Mouse (Mus musculus): ENCODE results near the gene Klhdc3. TPM values are rescaled to one million over a fixed set of nuclear protein-coding genes. Genes with fewer than 3 reads are reported as not detected.

Gene Klhdc3
- polyA plus RNA-seq, 1 experiment from 2014 or later, result 73.7 TPM

DNA sequence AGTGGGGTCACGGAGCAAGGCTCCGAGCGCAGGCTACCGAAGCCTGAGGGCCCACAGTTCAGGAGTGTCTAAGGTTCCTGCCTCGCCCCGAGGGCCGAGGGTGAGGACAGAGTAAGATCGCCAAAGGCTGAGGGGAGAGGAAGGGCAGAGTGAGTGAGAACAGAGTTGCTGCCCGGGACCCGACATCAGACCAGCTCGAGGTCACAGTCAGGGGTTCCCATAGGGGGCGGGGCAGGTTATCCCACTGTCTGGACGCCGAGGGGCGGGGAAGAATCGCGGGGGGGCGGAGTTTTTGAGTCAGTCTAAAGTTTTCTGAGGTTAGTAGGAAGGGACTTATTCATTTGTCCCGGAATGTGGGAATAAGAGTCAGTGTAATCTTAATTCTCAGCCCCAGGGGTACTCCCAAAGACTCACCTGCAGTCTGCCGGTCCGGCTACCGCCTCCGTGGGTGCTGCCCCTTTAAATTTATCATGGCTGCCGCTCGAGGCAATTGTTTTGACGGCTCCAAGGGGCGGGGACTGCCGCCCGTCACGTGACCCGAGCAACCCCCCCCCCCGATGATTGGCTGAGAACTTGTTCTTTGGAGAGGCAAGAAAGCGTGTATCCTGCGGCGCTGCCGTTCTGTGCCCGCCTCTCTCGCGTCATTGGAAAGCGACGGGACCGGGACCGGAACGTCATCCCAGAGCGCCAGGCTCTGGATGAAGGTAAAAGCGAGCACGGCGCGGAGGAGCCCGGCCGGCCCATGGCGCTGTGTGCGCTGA, 35.0 kb downstream of the Klhdc3 start, which contains the start of the genes Klc4 and Mrpl2:
Klc4 (minus strand) TSS at position 462 of the 761 bp plus-strand sequence.
Mrpl2 (plus strand) TSS at position 669 of the 761 bp plus-strand sequence.
- Histone ChIP-seq H3K27ac (replicated peaks) (peak within 1 kb of the TSS; percentile 91), H3K4me2 (replicated peaks; ENCODE audit: low read depth) (peak within 1 kb of the TSS; percentile 95), H3K4me3 (ENCODE audit: low read depth, low read length) (peak within 1 kb of the TSS; percentile 60), H3K4me1 (replicated peaks; ENCODE audit: control insufficient read depth, insufficient read depth) (no peaks in the 10 kb centered on the region), H3K9me3 (ENCODE audit: control insufficient read depth, low read length) (no peaks in the 10 kb centered on the region), H3K9ac (ENCODE audit: low read length) (peak within 1 kb of the TSS; percentile 74), H3K36me3 (ENCODE audit: control insufficient read depth, insufficient read depth, low read length) (peaks cover 9% of the 10 kb centered on the region; the same call in 1 of the 2 replicates), H3K27me3 (ENCODE audit: control insufficient read depth, insufficient read depth, low read length) (no peaks in the 10 kb centered on the region)
- DNase-seq (ENCODE audit: low spot score) (peak; percentile 100), ATAC-seq (ENCODE audit: low FRiP score, low TSS enrichment) (peak; percentile 79)
- WGBS, result under 1% methylated on average over 52 of the region's 53 CpGs
- no peak for TF ChIP-seq EP300 (optimal IDR thresholded peaks at IDR 0.05)
- 0 out of 2 replicates have a peak, but pooled peaks have one; percentile 24 for TF ChIP-seq CTCF (IDR thresholded peaks at IDR 0.05; ENCODE audit: low read depth)

DNA sequence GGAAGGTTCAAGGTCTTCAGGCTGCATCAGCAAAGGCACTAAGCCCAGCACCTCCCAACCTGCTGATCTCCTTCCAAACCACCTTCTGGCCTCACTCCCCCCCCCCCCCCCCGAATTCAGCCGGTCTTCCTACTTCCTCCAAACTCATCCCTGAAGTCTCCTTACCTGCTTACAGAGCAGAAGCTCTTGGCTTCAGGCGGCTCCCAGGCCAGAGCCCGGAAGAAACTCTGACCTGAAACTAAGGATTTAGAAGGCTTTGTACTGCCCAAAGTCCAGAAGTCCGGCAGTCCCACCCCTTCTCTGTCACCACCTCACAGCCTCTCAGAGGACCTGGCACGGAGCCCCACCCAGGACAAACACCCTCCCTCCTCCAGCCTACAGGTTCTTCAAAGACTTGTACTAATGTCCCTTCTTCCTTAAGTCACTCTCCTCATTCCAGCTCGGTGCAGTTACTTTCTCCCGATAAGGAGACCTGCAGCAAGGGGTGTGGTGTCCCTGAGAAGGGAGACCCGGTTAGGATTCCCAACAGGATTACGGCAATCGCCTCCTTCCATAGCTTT, 35.7 kb downstream of the Klhdc3 start:
- Histone ChIP-seq H3K27ac (replicated peaks) (peak overlapping the region; percentile 91), H3K4me2 (replicated peaks; ENCODE audit: low read depth) (peak overlapping the region; percentile 95), H3K4me3 (ENCODE audit: low read depth, low read length) (peak overlapping the region; percentile 60), H3K36me3 (ENCODE audit: control insufficient read depth, insufficient read depth, low read length) (peaks cover 15% of the 10 kb centered on the region; the same call in 1 of the 2 replicates), H3K9me3 (ENCODE audit: control insufficient read depth, low read length) (no peaks in the 10 kb centered on the region), H3K27me3 (ENCODE audit: control insufficient read depth, insufficient read depth, low read length) (no peaks in the 10 kb centered on the region), H3K9ac (ENCODE audit: low read length) (peak overlapping the region; percentile 74), H3K4me1 (replicated peaks; ENCODE audit: control insufficient read depth, insufficient read depth) (no peaks in the 10 kb centered on the region)
- WGBS, result 4% methylated on average over 10 of the region's 11 CpGs
- TF ChIP-seq EP300 (optimal IDR thresholded peaks at IDR 0.05) (no peak), CTCF (IDR thresholded peaks at IDR 0.05; ENCODE audit: low read depth) (no peak)
- ATAC-seq (ENCODE audit: low FRiP score, low TSS enrichment) (peak; percentile 82), DNase-seq (ENCODE audit: low spot score) (peak; percentile 90)

DNA sequence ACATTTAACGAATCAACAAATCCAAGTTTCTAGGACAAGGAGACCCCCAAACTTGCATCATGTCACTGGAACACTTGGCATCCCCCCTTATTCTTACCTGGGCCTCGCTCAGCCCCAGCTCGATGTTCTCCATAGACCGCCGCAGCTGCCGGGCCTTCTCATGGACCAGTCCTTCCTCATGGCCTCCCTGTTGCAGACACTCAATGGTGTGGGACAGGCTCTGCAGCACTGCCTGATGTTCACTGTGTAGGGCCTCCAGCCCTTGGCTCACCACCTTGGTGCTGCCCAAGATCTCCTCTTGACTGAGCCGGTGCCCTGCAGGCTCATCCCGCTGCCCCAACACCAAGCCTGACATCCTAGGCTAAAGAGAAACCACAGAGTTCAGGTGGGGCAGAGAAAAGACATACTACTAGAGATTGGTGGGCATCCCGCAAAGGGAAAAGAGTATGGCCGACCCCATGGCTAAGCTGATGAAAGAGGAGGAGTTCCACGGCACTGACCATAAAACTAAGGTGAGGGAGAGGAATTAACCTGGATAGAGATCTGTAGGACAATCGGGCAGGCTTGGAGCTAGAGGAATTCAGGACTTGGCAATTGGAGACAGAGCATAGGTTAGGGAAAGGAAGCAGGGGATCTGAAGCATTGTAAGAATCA, 36.4 kb downstream of the Klhdc3 start:
- 83% methylated on average over 12 of the region's 12 CpGs for WGBS

DNA sequence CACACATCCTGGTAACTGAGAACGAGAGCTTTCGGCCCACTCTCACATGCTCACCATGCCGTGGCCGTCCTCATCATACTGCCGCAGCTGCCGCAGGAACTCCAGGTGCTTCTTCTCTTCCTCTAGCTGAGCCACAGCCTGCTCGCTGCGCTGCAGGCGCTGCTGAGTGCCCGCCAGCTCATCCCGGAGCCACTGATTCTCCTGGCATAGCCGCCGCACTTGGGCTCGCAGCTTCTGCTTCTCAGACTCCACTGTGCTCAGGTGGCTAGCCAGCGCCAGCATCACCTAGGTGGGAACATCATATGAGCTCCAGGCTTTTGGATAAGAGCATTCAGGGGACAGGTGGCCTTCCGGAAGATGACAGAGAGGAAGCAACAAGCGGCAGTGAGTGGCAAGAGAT, 38.7 kb downstream of the Klhdc3 start:
- Histone ChIP-seq H3K4me1 (replicated peaks; ENCODE audit: control insufficient read depth, insufficient read depth) (no peaks in the 10 kb centered on the region), H3K4me3 (ENCODE audit: low read depth, low read length) (no peak overlapping the region), H3K27me3 (ENCODE audit: control insufficient read depth, insufficient read depth, low read length) (no peaks in the 10 kb centered on the region), H3K9me3 (ENCODE audit: control insufficient read depth, low read length) (no peaks in the 10 kb centered on the region), H3K9ac (ENCODE audit: low read length) (no peak overlapping the region), H3K27ac (replicated peaks) (no peak overlapping the region), H3K4me2 (replicated peaks; ENCODE audit: low read depth) (no peak overlapping the region), H3K36me3 (ENCODE audit: control insufficient read depth, insufficient read depth, low read length) (peaks cover 15% of the 10 kb centered on the region; the same call in 1 of the 2 replicates)
- DNase-seq (ENCODE audit: low spot score), result no peak
- ATAC-seq (ENCODE audit: low FRiP score, low TSS enrichment), result no peak
- TF ChIP-seq CTCF (IDR thresholded peaks at IDR 0.05; ENCODE audit: low read depth) (no peak), EP300 (optimal IDR thresholded peaks at IDR 0.05) (no peak)
- WGBS, result 87% methylated on average over 17 of the region's 17 CpGs

More for the DNA sequence above, 36.4 kb downstream of the Klhdc3 start:
- peak overlapping the region; percentile 74 for H3K9ac ChIP-seq (ENCODE audit: low read length)
- peaks cover 15% of the 10 kb centered on the region; the same call in 1 of the 2 replicates for H3K36me3 ChIP-seq (ENCODE audit: control insufficient read depth, insufficient read depth, low read length)
- DNase-seq (ENCODE audit: low spot score) (no peak), ATAC-seq (ENCODE audit: low FRiP score, low TSS enrichment) (no peak)
- H3K9me3 ChIP-seq (ENCODE audit: control insufficient read depth, low read length), result no peaks in the 10 kb centered on the region
- H3K4me1 ChIP-seq (replicated peaks; ENCODE audit: control insufficient read depth, insufficient read depth), result no peaks in the 10 kb centered on the region
- peak overlapping the region; percentile 60 for H3K4me3 ChIP-seq (ENCODE audit: low read depth, low read length)
- H3K4me2 ChIP-seq (replicated peaks; ENCODE audit: low read depth), result peak overlapping the region; percentile 95
- H3K27me3 ChIP-seq (ENCODE audit: control insufficient read depth, insufficient read depth, low read length), result no peaks in the 10 kb centered on the region
- peak overlapping the region; percentile 91 for H3K27ac ChIP-seq (replicated peaks)
- TF ChIP-seq EP300 (optimal IDR thresholded peaks at IDR 0.05) (no peak), CTCF (IDR thresholded peaks at IDR 0.05; ENCODE audit: low read depth) (no peak)

DNA sequence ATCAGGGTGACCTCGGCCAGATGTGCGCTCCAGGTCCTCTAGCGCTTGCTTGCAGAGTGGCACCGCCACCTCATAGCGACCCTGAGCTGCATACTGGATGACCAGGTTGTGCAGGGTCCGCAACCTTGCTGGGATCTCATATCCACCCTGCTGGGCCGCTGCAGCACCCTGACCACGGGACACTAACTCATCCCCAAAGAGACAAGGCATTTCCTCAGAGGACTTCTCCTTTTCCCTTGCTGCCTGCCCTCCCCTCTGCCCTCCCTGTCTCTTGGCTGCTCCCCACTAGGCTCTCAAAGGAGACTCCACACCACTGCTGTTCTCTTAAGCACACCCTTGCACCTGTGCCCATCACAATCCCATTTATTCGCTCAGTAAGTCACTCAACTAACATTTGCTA, 40.8 kb downstream of the Klhdc3 start:
- Histone ChIP-seq H3K9me3 (ENCODE audit: control insufficient read depth, low read length) (no peaks in the 10 kb centered on the region), H3K4me1 (replicated peaks; ENCODE audit: control insufficient read depth, insufficient read depth) (no peaks in the 10 kb centered on the region), H3K27me3 (ENCODE audit: control insufficient read depth, insufficient read depth, low read length) (no peaks in the 10 kb centered on the region), H3K36me3 (ENCODE audit: control insufficient read depth, insufficient read depth, low read length) (peaks cover 15% of the 10 kb centered on the region; the same call in 1 of the 2 replicates), H3K4me3 (ENCODE audit: low read depth, low read length) (no peak overlapping the region), H3K27ac (replicated peaks) (no peak overlapping the region), H3K4me2 (replicated peaks; ENCODE audit: low read depth) (no peak overlapping the region), H3K9ac (ENCODE audit: low read length) (no peak overlapping the region)
- 82% methylated on average over 9 of the region's 9 CpGs for WGBS
- TF ChIP-seq EP300 (optimal IDR thresholded peaks at IDR 0.05), result no peak
- no peak for TF ChIP-seq CTCF (IDR thresholded peaks at IDR 0.05; ENCODE audit: low read depth)
- no peak for DNase-seq (ENCODE audit: low spot score)
- ATAC-seq (ENCODE audit: low FRiP score, low TSS enrichment), result no peak

Data from stomach, postnatal 0 days (tissue).